Mouse (Mus musculus) T-cell, adult 2 months (primary cell): ENCODE measurements around the gene Kdr.
"Not testable (repeated sequence)": the region's sequence is repeated elsewhere in the genome, so short reads cannot be mapped to it uniquely, and the experiment has no call there.

Experiments
- DNase-seq: peaks from one replicate; pipeline ENCODE4 v3.0.0; 2022; ENCODE audit warnings: low spot score

Kdr gene

GRCm38 (mm10) chr5:75959809-75960208, 18.4 kb downstream of the Kdr start:
- no peak for DNase-seq

DNA sequence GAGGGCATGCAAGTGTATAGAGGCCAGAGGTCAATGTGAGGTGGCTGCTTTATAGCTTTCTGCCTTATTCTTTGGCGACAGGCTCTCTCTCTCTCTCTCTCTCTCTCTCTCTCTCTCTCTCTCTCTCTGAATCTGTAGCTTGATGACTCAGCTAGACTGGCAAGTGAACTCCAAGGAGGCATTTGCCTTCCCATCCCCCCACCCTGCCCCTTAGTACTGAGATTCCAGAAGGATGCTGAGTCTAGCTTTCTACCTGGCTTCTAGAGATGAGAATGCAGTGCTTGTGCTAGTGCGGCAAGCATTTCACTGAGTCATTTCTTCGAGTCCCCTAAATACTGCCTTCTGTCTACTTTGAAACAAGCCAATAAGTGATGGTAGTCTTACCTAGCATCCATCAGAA, 21.7 kb downstream of the Kdr start:
- DNase-seq, result no peak

GRCm38 (mm10) chr5:75955876-75956275, 22.4 kb downstream of the Kdr start:
- DNase-seq, result no peak

DNA sequence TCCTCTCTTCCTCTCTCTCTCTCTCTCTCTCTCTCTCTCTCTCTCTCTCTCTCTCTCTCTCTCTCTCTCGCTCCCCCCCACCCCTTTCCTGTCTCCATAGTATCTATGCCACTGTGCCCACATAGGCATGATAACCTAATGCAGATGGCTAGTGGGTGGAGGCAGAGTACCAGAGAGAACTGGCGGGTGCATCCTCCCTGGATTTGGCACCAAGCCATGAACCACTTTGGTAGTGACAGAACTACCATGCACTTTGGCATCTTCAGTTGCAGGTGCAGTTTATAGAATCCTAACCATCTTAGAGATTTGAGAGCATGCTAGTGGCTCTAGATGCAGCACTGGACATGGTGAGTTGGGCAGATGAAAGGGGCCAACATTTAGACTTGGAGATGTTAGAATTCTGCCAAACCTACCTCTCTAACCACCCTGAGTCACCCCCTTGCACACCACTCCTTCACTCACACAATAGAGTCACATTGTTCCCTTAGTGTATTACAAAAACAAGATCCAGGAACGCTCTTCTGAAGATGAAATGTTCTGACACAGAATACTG, 23.4 kb downstream of the Kdr start:
- no peak for DNase-seq

DNA sequence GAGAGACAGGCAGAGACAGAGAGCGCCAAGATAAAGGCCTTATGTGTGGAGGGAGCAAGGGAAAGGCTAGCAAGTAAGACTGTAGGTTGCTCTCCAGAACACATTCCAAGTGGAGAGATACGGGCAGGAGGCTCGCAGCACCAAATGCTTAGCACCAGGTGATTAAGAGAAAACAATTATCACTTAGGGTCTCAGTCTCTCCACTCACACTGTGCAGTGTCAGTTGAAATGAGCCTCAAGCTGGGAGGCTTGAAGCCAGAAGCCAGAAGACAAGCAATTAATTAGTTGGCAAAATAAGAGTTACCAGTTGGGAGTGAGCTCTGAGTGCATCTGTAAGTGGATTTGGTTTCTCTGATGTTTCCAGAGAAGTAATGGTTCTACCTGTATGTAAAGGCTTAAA, 24.0 kb downstream of the Kdr start:
- no peak for DNase-seq

GRCm38 (mm10) chr5:75952131-75952795, 26.0 kb downstream of the Kdr start:
- no peak for DNase-seq

DNA sequence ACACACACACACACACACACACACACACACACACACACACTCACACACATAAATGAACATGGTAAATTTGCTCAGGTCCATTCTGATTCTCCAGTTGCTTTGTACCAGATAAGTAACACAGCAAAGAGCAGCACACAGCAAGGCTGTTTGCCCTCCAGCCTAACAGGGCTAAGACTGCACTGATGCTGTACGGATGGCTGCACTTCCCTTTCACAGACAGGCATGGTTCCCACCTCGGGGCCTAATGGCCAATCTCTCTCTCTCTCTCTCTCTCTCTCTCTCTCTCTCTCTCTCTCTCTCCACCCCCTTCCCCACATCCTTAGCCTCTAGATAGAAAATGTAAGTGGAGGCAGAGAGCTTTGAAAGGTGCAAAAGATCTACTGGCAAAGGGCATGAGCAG, 27.4 kb downstream of the Kdr start:
- DNase-seq, result no peak

- no peak for DNase-seq
Measured at GRCm38 (mm10) chr5:75945394-75945793, 32.9 kb downstream of the Kdr start.

GRCm38 (mm10) chr5:75943301-75943700, 35.0 kb downstream of the Kdr start:
- DNase-seq, result no peak

GRCm38 (mm10) chr5:75941775-75942580, 36.3 kb downstream of the Kdr start:
- DNase-seq, result no peak

DNA sequence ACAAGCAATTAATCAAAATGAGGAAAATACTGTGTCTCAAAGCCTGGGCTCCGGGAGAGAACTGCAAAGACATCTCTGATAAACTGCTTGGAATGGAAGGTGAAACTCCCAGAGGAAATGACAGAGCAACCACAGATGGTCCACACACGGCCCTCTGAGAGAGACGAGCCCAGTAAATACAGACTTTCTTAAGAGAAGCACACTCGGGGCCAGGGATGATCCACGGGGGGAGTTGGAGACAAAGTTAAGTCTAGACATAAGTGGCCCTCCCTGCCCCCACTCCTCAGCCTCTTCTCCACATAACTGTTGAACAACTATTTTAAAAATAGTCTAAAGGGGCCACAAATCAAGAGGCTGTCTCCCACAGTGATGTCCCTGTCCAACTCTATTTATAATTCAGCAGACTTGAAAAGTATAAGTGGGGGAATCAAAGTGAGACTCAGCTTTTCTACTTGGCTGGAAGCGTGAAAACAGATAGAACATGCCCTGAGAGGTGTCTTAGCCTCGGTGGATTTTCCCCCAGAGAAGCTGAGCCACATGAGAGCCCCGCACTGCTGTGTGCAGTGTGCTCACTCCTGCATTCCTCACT, 39.0 kb downstream of the Kdr start:
- no peak for DNase-seq

GRCm38 (mm10) chr5:75938012-75938411, 40.2 kb downstream of the Kdr start:
- no peak for DNase-seq

DNA sequence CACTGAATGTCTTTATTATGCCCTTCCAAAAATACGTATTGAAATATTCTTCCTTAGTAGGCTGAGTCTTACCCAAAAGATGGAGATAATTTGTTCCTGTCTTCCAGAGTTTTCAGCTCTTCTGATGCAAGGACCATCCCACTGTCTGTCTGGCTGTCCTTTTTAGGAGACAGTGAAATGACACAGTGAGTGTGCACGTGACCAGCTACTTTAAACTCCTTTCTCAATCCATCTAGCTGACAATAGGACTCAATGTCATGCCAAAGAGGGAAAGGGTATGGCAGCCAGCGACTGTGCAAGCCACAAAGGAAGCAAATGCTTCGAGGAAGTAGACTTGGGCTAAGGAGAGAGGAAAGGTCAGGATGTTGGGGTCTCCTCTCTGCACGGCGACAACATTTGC, 42.0 kb downstream of the Kdr start:
- no peak for DNase-seq

DNA sequence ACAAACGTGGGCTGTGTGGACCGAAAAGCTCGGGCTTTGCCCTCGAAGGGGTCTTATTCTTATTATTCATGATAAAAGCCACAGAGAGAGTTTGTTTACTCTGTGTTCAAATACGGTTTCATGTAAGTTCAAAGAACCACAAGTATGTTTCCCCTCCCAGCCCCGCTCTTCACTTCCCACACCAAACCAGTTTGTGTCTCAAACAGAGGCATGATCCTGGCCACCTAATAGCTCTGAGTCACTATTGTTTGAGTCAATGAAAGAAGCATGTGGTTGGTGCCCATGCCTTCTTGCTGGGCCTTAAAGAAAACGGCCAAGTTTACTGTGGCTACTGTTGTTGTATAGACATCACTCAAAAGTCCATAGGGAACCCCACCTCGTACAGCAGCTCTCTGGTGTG, 43.0 kb downstream of the Kdr start:
- DNase-seq, result no peak

DNA sequence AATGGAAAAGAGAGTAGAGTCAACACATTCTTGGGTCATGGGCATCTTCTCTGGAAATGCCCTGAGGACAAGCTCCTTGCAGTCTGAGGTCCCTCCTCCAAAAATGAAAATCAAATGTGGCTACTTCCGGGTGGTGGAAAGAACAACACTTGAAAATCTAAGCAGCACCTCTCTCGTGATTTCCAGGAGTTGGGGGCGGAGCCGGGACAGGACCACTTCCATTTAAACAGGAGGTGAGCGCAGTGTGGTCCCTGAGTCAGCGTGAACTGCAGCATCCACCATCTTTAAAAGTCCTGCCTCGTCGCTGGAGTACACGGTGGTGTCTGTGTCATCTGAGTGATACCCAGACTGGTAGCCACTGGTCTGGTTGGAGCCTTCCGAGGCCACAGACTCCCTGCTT, 44.1 kb downstream of the Kdr start:
- peak; percentile 46 for DNase-seq

- peak; percentile 27 for DNase-seq
Measured at GRCm38 (mm10) chr5:75933521-75934044, 44.7 kb downstream of the Kdr start.

DNA sequence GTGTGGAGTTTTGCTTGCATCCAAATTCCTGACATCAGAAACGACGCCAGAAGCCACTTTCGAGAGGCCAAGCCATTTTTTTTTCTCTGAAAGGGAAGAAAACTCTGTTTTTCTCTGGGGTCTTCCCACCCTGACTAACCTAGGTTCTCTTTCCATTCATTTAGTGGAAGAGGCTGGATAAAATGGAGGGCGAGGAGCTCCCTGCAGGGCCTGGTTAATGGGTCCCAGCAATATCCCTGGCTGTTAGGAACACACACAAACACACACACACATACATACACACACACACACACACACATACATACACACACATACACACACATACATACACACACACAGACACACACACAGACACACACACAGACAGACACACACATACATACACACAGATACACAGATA, 46.8 kb downstream of the Kdr start:
- DNase-seq, result not testable (repeated sequence)

GRCm38 (mm10) chr5:75929960-75930359, 48.3 kb downstream of the Kdr start:
- DNase-seq, result no peak

GRCm38 (mm10) chr5:75922677-75923076, 55.6 kb downstream of the Kdr start:
- DNase-seq, result no peak

DNA sequence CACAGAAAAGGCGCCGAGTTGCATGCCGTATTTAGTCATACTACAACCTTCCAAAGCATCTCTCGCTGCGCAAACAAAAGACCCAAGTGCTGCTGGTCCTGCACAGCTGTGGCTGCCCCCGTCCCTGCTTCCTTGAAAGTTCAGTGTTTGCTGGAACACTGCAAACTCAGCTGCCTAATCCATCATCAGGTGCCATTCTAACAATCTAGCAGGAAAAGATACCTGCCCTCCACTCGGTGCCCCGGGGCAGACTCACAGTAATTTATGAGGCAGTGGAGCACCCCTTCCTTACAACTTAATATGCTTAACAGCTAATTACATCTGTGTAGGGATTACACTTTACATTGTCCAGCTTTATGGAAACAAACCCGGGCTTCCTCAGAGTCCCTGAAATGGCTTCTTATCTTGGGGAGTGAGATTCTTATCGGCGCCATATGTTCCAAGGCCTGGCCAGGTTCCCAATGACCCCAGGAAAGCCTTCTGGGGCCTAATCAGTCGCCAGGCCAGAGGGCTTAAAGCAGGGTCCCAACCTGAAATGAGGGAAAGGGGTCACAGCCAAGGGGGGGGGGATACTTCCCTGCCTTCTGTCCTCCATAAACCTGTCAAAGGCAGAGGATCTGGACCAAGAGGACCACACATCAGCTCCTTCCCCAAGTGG, 56.4 kb downstream of the Kdr start:
- no peak for DNase-seq

- no peak for DNase-seq
Measured at GRCm38 (mm10) chr5:75919601-75920000, 58.7 kb downstream of the Kdr start.

DNA sequence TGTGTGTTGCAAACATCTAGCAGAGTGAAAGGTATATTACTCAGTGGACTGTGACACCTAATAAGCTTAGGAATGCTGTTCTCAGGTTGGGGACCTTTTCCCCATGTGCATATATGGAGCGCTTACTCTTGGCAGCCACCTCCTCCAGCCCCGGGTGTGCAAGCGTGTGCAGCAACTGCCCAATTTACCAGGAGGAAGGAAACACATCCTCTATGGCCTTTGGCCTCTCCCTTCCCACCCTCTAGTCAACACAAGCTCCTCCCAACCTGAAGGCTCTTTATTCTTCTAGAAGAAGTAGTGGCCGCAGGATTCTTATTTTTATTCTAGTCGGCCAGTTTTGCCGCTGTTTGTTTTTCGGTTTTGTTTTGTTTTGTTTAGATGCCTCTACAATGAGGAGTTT, 60.1 kb downstream of the Kdr start:
- no peak for DNase-seq
